Mouse (Mus musculus) activated CD4-positive, CD25-positive, alpha-beta regulatory T cell, adult 4 months (primary cell): Measurements from ENCODE around the gene Gnas. TPM values are rescaled to one million over a fixed set of nuclear protein-coding genes. Genes with fewer than 3 reads are reported as not detected.

Source experiments
- ATAC-seq: one replicate; pipeline ENCODE4 v1.8.0; 2017
- polyA plus RNA-seq, 2 experiments: library from polyadenylated mRNA; unstranded; fragments of 100-300 nt; shearing (Covaris generic); gene quantifications; one replicate each; pipeline ENCODE4 v1.2.1; 2017

Gene Gnas
- polyA plus RNA-seq, 2 experiments from 2014 or later = 102 to 126 TPM

GRCm38 (mm10) chr2:174381021-174381420 is 96.9 kb downstream of the Gnas start:
- no peak for ATAC-seq

- ATAC-seq = no peak
Measured at GRCm38 (mm10) chr2:174391936-174392335, 107.8 kb downstream of the Gnas start.

- no peak for ATAC-seq
Measured at GRCm38 (mm10) chr2:174392554-174392953, 108.4 kb downstream of the Gnas start.

- no peak for ATAC-seq
Measured at GRCm38 (mm10) chr2:174393383-174393782, 109.3 kb downstream of the Gnas start.

Other genes with a start within 250 kb of the Gnas start
- 10 to 100 TPM; 14.1 to 16.0 TPM for gene Stx16, start 208.0 kb upstream of the Gnas start, polyA plus RNA-seq
- gene Npepl1, start 174.0 kb upstream of the Gnas start, polyA plus RNA-seq = 10 to 100 TPM; 18.9 to 20.9 TPM
- gene Gm20721, start 62.4 kb downstream of the Gnas start, polyA plus RNA-seq = under 1 TPM in 1 of 2 experiments, not detected in 1; 0.40 TPM
- 10 to 100 TPM; 43.5 to 65.3 TPM for gene Nelfcd, start 131.5 kb downstream of the Gnas start, polyA plus RNA-seq
- 100 to 1,000 TPM in 1 of 2 experiments, 10 to 100 TPM in 1; 84.4 to 120 TPM for gene Ctsz, start 154.7 kb downstream of the Gnas start, polyA plus RNA-seq
- under 1 TPM in 1 of 2 experiments, not detected in 1; 0.34 TPM for gene Tubb1, start 166.4 kb downstream of the Gnas start, polyA plus RNA-seq
- 100 to 1,000 TPM; 705 to 752 TPM for gene Atp5e, start 179.8 kb downstream of the Gnas start, polyA plus RNA-seq
- 10 to 100 TPM; 81.2 to 90.9 TPM for gene Prelid3b, start 188.8 kb downstream of the Gnas start, polyA plus RNA-seq